Comparison of ENCODE assay signal across 16 mouse cellular contexts in genomic region chr1:42474831-42475230, GRCm38 (mm10).
DNase-seq lines count a peak whose midpoint lies in the region; ATAC-seq and TF ChIP-seq lines count a peak whose summit lies in the region.
"Had no signal": no experiment of that assay in that cellular context is flagged by ENCODE, and none has a peak within 500 bp of the region (broad histone marks: within the 10 kb centered on the region; RNA-seq: fewer than 3 reads in every experiment).

No protein-coding gene starts in this region.

- H3K27ac ChIP-seq in forebrain, embryonic 16.5 days (ENCODE audit: low read length) = no peak overlapping the region
- no peak overlapping the region for H3K27ac ChIP-seq in forebrain, embryonic 15.5 days (replicated peaks)
- no peak overlapping the region for H3K27ac ChIP-seq in lung, embryonic 16.5 days (ENCODE audit: low read length)
- H3K27ac ChIP-seq: embryonic facial prominence, embryonic 10.5 days; embryonic facial prominence, embryonic 12.5 days had no signal

- TF ChIP-seq CTCF in brain, embryonic 14.5 days (IDR thresholded peaks at IDR 0.05; ENCODE audit: borderline replicate concordance, extremely low read depth, insufficient read depth, insufficient read length) = no peak

- no peak overlapping the region for H3K4me3 ChIP-seq in forebrain, embryonic 16.5 days (replicated peaks; ENCODE audit: low read length)
- H3K4me3 ChIP-seq in forebrain, embryonic 15.5 days = no peak overlapping the region
- H3K4me3 ChIP-seq in lung, embryonic 16.5 days (ENCODE audit: low read length) = no peak overlapping the region
- H3K4me3 ChIP-seq: embryonic facial prominence, embryonic 10.5 days; embryonic facial prominence, embryonic 12.5 days had no signal

- no peaks in the 10 kb centered on the region; the same call in 1 of the 2 replicates for H3K27me3 ChIP-seq in forebrain, embryonic 16.5 days (replicated peaks; ENCODE audit: control insufficient read depth, insufficient read depth, low read length)
- H3K27me3 ChIP-seq in forebrain, embryonic 15.5 days = no peaks in the 10 kb centered on the region
- H3K27me3 ChIP-seq in lung, embryonic 16.5 days (ENCODE audit: control insufficient read depth, insufficient read depth, low read depth, low read length) = no peaks in the 10 kb centered on the region
- H3K27me3 ChIP-seq: embryonic facial prominence, embryonic 12.5 days had no signal

- no peak overlapping the region for H3K9ac ChIP-seq in forebrain, embryonic 16.5 days (replicated peaks; ENCODE audit: low read depth, low read length)
- H3K9ac ChIP-seq in forebrain, embryonic 15.5 days (replicated peaks) = no peak overlapping the region
- H3K9ac ChIP-seq in lung, embryonic 16.5 days (ENCODE audit: low read length) = no peak overlapping the region
- H3K9ac ChIP-seq: embryonic facial prominence, embryonic 12.5 days; forebrain, postnatal 0 days had no signal

- peaks cover 18% of the 10 kb centered on the region for H3K4me1 ChIP-seq in forebrain, embryonic 16.5 days (replicated peaks; ENCODE audit: control insufficient read depth, insufficient read depth, low read length)
- H3K4me1 ChIP-seq in forebrain, embryonic 15.5 days = peaks cover 30% of the 10 kb centered on the region
- no peaks in the 10 kb centered on the region for H3K4me1 ChIP-seq in lung, embryonic 16.5 days (replicated peaks; ENCODE audit: control insufficient read depth, insufficient read depth, low read length)
- H3K4me1 ChIP-seq: embryonic facial prominence, embryonic 10.5 days; embryonic facial prominence, embryonic 12.5 days had no signal

- H3K9me3 ChIP-seq in forebrain, embryonic 16.5 days (ENCODE audit: control insufficient read depth, low read length) = no peaks in the 10 kb centered on the region
- H3K9me3 ChIP-seq in forebrain, embryonic 15.5 days = no peaks in the 10 kb centered on the region
- H3K9me3 ChIP-seq in lung, embryonic 16.5 days (ENCODE audit: control insufficient read depth, low read length) = no peaks in the 10 kb centered on the region
- H3K9me3 ChIP-seq: embryonic facial prominence, embryonic 10.5 days; embryonic facial prominence, embryonic 12.5 days had no signal

- 97% methylated on average over 1 of the region's 1 CpGs for WGBS in forebrain, embryonic 16.5 days
- WGBS in forebrain, embryonic 15.5 days = 94% methylated on average over 1 of the region's 1 CpGs
- 90% methylated on average over 1 of the region's 1 CpGs for WGBS in lung, embryonic 16.5 days

- ATAC-seq in forebrain, embryonic 16.5 days = peak; percentile 26; the same call in 1 of the 2 replicates
- no peak; the same call in 1 of the 2 replicates for ATAC-seq in forebrain, embryonic 15.5 days (replicated peaks)
- ATAC-seq in lung, embryonic 16.5 days (ENCODE audit: low read depth) = peak; percentile 26; the same call in 1 of the 2 replicates

- H3K36me3 ChIP-seq in forebrain, embryonic 16.5 days (ENCODE audit: control insufficient read depth, insufficient read depth) = no peaks in the 10 kb centered on the region
- H3K36me3 ChIP-seq in forebrain, embryonic 15.5 days = no peaks in the 10 kb centered on the region
- H3K36me3 ChIP-seq in lung, embryonic 16.5 days (ENCODE audit: control insufficient read depth, insufficient read depth, low read length) = no peaks in the 10 kb centered on the region
- H3K36me3 ChIP-seq: embryonic facial prominence, embryonic 10.5 days; embryonic facial prominence, embryonic 12.5 days had no signal

- no peak for TF ChIP-seq POLR2A in brain, embryonic 14.5 days (IDR thresholded peaks at IDR 0.05; ENCODE audit: borderline replicate concordance, extremely low read depth, insufficient read depth, insufficient read length, poor library complexity, severe bottlenecking)

- no peak overlapping the region for H3K4me2 ChIP-seq in forebrain, embryonic 16.5 days (ENCODE audit: low read length)
- no peak overlapping the region for H3K4me2 ChIP-seq in forebrain, embryonic 15.5 days (replicated peaks)
- no peak overlapping the region for H3K4me2 ChIP-seq in lung, embryonic 16.5 days (ENCODE audit: low read depth, low read length)
- H3K4me2 ChIP-seq: embryonic facial prominence, embryonic 12.5 days had no signal

- DNase-seq in lung, postnatal 4 days = no peak
- peak; percentile 57 for DNase-seq in brain, embryonic 14.5 days (ENCODE audit: low read depth)
- no peak for DNase-seq in layer of hippocampus, adult 18-20 months (ENCODE audit: low spot score in 2 of 2)
- DNase-seq: adrenal gland, adult 2 months; adrenal gland, postnatal 10 days; adrenal gland, postnatal 25 days; cerebellum, adult 11-12 months; cerebellum, adult 2 months; cerebellum, adult 9-10 months; cerebellum, postnatal 25 days had no signal
